Mouse (Mus musculus) left cerebral cortex, adult 2 months (tissue): ENCODE results near the gene Fbxl8. TPM values are rescaled to one million over a fixed set of nuclear protein-coding genes. Genes with fewer than 3 reads are reported as not detected.
"Not testable (repeated sequence)": the region's sequence is repeated elsewhere in the genome, so short reads cannot be mapped to it uniquely, and the experiment has no call there.

Experiments used
- DNase-seq, 2 experiments: peaks; one replicate each; pipeline ENCODE4 v3.0.0; 2021 to 2022; ENCODE audit warnings: low spot score in 2 of 2, mixed read lengths in 1 of 2; ENCODE audit errors: extremely low spot score in 1 of 2
- H3K27ac ChIP-seq: fragments of 200-600 bp; 2 replicates; pipeline ENCODE4 v1.8.1; 2022
- H3K4me3 ChIP-seq: fragments of 200-600 bp; 2 replicates; pipeline ENCODE4 v1.8.1; 2022
- CTCF ChIP-seq: fragments of 200-600 bp; IDR thresholded peaks from 2 replicates; pipeline ENCODE4 v1.8.1; 2022; ENCODE audit warnings: antibody characterized with exemption, mild to moderate bottlenecking, moderate library complexity
- intact Hi-C: fragments of 180-260 bp; cut with DNase I; formaldehyde crosslinking; loops from one replicate; pipeline ENCODE4 v1.15.1; 2025
- long read RNA-seq, 2 experiments: library from polyadenylated mRNA; stranded (forward); transcript quantifications; one replicate each; pipeline ENCODE4 v2.0.0; 2021; ENCODE audit warnings: borderline mapping rate in 2 of 2
- total RNA-seq, 2 experiments: library from RNA; stranded (reverse); gene quantifications; 2 replicates each; pipeline ENCODE4 v1.2.3; 2021

Gene Fbxl8
- 1 to 10 TPM in 1 of 2 experiments, under 1 TPM in 1; 1.00 to 1.1 TPM for total RNA-seq
- long read RNA-seq, experiment 1: 0 reads
- long read RNA-seq, experiment 2, partial matches to known transcripts: 1 of 2 reads
- long read RNA-seq, experiment 2, other reads (novel, unspliced or antisense): 0 of 2 reads

GRCm38 (mm10) chr8:105264024-105264982, at the start of gene Fbxl8, which contains the start of gene Tradd:
Fbxl8 (plus strand) TSS chr8:105264648.
Tradd (minus strand) TSS chr8:105264609.
- intact Hi-C loops: no loop called here
- TF ChIP-seq CTCF: peak; percentile 7
- Histone ChIP-seq H3K27ac (0 out of 2 replicates have a peak within 1 kb of the TSS, but pooled peaks have one; percentile 36), H3K4me3 (peak within 1 kb of the TSS; percentile 61)
- peak; percentile 41 to 53 for DNase-seq

- DNase-seq: no peak
- peak; percentile 86 for TF ChIP-seq CTCF
- intact Hi-C loops: loop anchor here (1.0 to 2.0 kb wide), 3 partner anchors 79 to 563 kb away; no protein-coding TSS in a partner anchor
Observed at GRCm38 (mm10) chr8:105217926-105218522, 46.4 kb upstream of the Fbxl8 start.

GRCm38 (mm10) chr8:105223850-105224249, 40.6 kb upstream of the Fbxl8 start:
- intact Hi-C loops: loop anchor here (5.0 kb wide), 1 partner anchor 52 kb away; the partner anchor contains the start of gene Cbfb
- H3K4me3 ChIP-seq: no peak overlapping the region
- DNase-seq: no peak

More at GRCm38 (mm10) chr8:105217926-105218522, 46.4 kb upstream of the Fbxl8 start:
- H3K4me3 ChIP-seq: no peak overlapping the region
- H3K27ac ChIP-seq: no peak overlapping the region

GRCm38 (mm10) chr8:105224413-105225271, 39.8 kb upstream of the Fbxl8 start, which contains the start of gene D230025D16Rik:
D230025D16Rik (plus strand) TSS chr8:105225145.
- intact Hi-C loops: loop anchor here (5.0 kb wide), 1 partner anchor 52 kb away; the partner anchor contains the start of gene Cbfb
- DNase-seq: peak; percentile 94 to 95
- Histone ChIP-seq H3K27ac (peak within 1 kb of the TSS; percentile 83), H3K4me3 (peak within 1 kb of the TSS; percentile 93)
- no peak for TF ChIP-seq CTCF

More at GRCm38 (mm10) chr8:105223850-105224249, 40.6 kb upstream of the Fbxl8 start:
- peak overlapping the region; percentile 71; the same call in 1 of the 2 replicates for H3K27ac ChIP-seq
- no peak for TF ChIP-seq CTCF

- no peak for TF ChIP-seq CTCF
- peak overlapping the region; percentile 83 for H3K27ac ChIP-seq
- DNase-seq: no peak
- peak overlapping the region; percentile 93 for H3K4me3 ChIP-seq
- intact Hi-C loops: no loop called here
Observed at GRCm38 (mm10) chr8:105225272-105225593, 39.2 kb upstream of the Fbxl8 start.

- no peak for TF ChIP-seq CTCF
- intact Hi-C loops: no loop called here
- no peak for DNase-seq
- Histone ChIP-seq H3K27ac (no peak overlapping the region), H3K4me3 (peak overlapping the region; percentile 93)
Observed at GRCm38 (mm10) chr8:105225917-105226316, 38.5 kb upstream of the Fbxl8 start.

GRCm38 (mm10) chr8:105231503-105232320, 32.7 kb upstream of the Fbxl8 start:
- no peak for TF ChIP-seq CTCF
- intact Hi-C loops: no loop called here

GRCm38 (mm10) chr8:105232321-105232693, 32.1 kb upstream of the Fbxl8 start:
- H3K27ac ChIP-seq, intact Hi-C loops, H3K4me3 ChIP-seq, DNase-seq: not testable (repeated sequence)

More at GRCm38 (mm10) chr8:105231503-105232320, 32.7 kb upstream of the Fbxl8 start:
- DNase-seq: no peak
- Histone ChIP-seq H3K27ac (no peak overlapping the region), H3K4me3 (no peak overlapping the region)

GRCm38 (mm10) chr8:105233126-105233935, 31.1 kb upstream of the Fbxl8 start:
- intact Hi-C loops: no loop called here
- DNase-seq: no peak
- Histone ChIP-seq H3K27ac (no peak overlapping the region), H3K4me3 (no peak overlapping the region)
- TF ChIP-seq CTCF: no peak
